Mouse (Mus musculus): ENCODE measurements around the gene Tmigd3.

- TF ChIP-seq CTCF (IDR thresholded peaks at IDR 0.05; ENCODE audit: low read depth, low read length): no peak
- no peak for TF ChIP-seq GATA1 (IDR thresholded peaks at IDR 0.05; ENCODE audit: borderline replicate concordance, low read length)
- no peak for TF ChIP-seq TAL1 (conservative IDR thresholded peaks at IDR 0.05; ENCODE audit: low read depth, low read length)
Observed at GRCm38 (mm10) chr3:105877252-105877803, 6.6 kb downstream of the Tmigd3 start.

Measured in G1E (cell line).